Mouse (Mus musculus): ENCODE measurements around the gene Adam10. TPM values are rescaled to one million over a fixed set of nuclear protein-coding genes. Genes with fewer than 3 reads are reported as not detected.
A peak's percentile ranks its signal among the peaks of the same experiment; 100 is the strongest.

The Adam10 gene
- polyA plus RNA-seq, 1 experiment: 11.5 TPM

DNA sequence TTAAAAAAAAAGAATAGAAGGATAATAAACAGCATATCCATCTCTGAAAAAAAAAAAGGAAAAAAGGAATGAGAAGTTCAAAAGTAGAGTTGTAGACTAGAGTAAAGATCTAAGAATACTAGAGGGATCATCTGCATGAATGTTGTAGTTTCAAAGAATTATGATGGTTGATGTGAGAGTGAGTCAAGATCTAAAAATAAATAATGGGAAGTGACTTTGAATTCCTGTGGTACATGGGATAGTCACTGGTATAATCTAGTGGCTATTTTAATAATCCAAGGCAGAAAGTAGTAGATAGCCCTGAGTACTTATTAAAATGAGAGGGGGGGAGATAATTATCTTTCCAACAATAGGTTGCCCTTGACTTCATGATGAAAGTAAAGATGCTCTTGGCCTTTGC, 52.3 kb downstream of the Adam10 start:
- Histone ChIP-seq H3K4me3 (replicated peaks) (no peak overlapping the region), H3K27me3 (ENCODE audit: control insufficient read depth) (no peaks in the 10 kb centered on the region), H3K36me3 (ENCODE audit: control insufficient read depth) (peaks cover 92% of the 10 kb centered on the region), H3K4me1 (ENCODE audit: control insufficient read depth) (peaks cover 44% of the 10 kb centered on the region), H3K9me3 (ENCODE audit: control insufficient read depth, low read length) (no peaks in the 10 kb centered on the region)
- TF ChIP-seq TAL1 (IDR thresholded peaks at IDR 0.05; ENCODE audit: low read length) (no peak), GATA1 (IDR thresholded peaks at IDR 0.05; ENCODE audit: low read length) (no peak)

DNA sequence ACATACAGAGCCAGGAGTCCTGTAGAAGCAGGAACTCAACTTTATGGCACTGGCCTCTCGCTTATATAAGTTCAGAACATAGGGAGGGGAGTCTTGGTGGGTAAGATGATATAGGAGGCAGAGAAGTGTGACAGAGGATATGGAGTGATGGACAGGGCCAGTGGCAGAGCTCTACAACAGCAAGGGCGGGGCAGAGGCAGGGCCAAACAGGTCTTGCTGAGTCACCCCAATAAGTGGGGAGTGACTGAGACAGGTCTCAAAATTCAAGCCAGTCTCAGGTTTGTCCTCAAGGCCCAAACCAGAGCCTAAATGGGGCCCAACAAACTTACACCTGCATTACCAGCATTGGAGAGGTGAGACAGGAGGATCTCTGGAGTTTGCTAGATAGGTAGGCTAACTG, 54.4 kb downstream of the Adam10 start:
- Histone ChIP-seq H3K27me3 (ENCODE audit: control insufficient read depth) (no peaks in the 10 kb centered on the region), H3K36me3 (ENCODE audit: control insufficient read depth) (peaks cover 92% of the 10 kb centered on the region), H3K9me3 (ENCODE audit: control insufficient read depth, low read length) (no peaks in the 10 kb centered on the region), H3K4me1 (ENCODE audit: control insufficient read depth) (peaks cover 49% of the 10 kb centered on the region), H3K4me3 (replicated peaks) (peak overlapping the region; percentile 45)
- TF ChIP-seq GATA1 (IDR thresholded peaks at IDR 0.05; ENCODE audit: low read length) (no peak), TAL1 (IDR thresholded peaks at IDR 0.05; ENCODE audit: low read length) (no peak)

DNA sequence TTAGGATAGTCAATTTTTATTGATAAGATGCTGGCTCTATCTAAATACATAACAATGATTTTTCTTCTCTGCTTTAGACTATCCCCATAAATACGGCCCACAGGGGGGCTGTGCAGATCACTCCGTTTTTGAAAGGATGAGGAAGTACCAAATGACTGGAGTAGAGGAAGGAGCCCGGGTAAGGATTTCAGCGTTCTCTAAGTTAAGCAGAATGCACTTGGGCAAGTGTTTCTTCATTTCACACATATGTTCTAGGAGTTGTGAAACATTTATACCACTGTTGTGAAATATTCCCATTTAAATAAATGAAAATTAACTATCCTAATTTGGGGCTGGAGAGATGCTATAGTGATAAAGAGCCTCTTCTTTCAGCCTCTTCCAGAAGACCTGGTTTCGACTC, 61.2 kb downstream of the Adam10 start:
- H3K27me3 ChIP-seq (ENCODE audit: control insufficient read depth): no peaks in the 10 kb centered on the region
- H3K9me3 ChIP-seq (ENCODE audit: control insufficient read depth, low read length): no peaks in the 10 kb centered on the region
- peaks cover 95% of the 10 kb centered on the region for H3K36me3 ChIP-seq (ENCODE audit: control insufficient read depth)
- H3K4me3 ChIP-seq (replicated peaks): no peak overlapping the region
- peaks cover 9% of the 10 kb centered on the region for H3K4me1 ChIP-seq (ENCODE audit: control insufficient read depth)
- TF ChIP-seq GATA1 (IDR thresholded peaks at IDR 0.05; ENCODE audit: low read length) (no peak), TAL1 (IDR thresholded peaks at IDR 0.05; ENCODE audit: low read length) (no peak)

DNA sequence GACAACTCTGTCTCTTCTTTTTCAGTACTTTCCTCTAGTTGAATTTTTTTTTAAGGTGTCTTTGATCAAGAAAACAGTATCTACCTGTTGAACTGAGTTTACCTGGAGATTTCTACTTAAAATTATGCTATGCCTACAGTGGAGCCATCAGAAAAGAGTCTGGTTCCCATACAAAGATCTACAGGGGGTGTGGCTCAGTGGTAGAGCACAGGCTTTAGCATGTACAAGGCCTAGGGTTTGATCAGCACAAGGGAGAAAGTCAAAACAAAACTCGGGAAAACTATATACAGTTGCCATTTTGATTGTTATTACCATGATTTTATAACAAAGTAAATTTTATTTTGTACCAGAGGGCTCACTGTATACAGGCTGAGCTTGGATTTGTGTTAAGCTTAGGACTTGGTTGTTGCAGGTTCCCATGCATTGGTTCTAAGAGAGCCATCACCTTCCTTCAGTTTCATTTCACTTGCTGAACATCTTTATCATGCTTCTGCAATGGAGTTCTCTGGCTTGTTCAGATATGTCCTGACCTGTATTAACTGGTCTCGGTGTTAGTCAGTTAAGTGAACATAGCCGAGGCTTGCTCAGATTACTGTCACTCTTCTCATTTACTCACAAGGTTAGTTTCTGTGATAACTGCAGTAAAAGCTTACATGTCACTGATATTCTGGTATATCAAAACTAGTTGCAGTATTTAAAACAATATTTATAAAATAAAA, 72.9 kb downstream of the Adam10 start:
- H3K4me1 ChIP-seq (ENCODE audit: control insufficient read depth): peaks cover 10% of the 10 kb centered on the region
- TF ChIP-seq TAL1 (IDR thresholded peaks at IDR 0.05; ENCODE audit: low read length) (no peak), GATA1 (IDR thresholded peaks at IDR 0.05; ENCODE audit: low read length) (no peak)

DNA sequence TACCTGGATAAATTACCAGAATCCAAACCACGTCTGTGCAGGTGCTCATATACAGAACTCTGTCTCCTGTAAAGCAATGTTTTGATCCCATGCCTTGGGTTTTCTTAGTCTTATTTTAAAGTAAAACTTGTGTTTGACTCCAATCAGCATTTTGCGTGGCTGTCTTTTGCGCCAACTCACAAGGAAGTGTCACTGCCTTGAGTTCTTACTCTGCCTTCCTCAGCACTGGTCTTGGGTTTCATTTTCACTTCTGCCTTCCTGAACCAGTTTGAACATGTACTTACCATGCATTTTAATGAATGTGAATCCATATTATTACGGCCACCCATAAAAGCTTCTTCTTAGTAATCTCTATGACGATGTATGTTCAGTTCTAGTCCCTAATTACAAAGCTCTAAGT, 82.2 kb downstream of the Adam10 start:
- no peak overlapping the region for H3K4me3 ChIP-seq (replicated peaks)
- H3K36me3 ChIP-seq (ENCODE audit: control insufficient read depth): peaks cover 100% of the 10 kb centered on the region
- H3K4me1 ChIP-seq (ENCODE audit: control insufficient read depth): peaks cover 7% of the 10 kb centered on the region
- H3K27me3 ChIP-seq (ENCODE audit: control insufficient read depth): no peaks in the 10 kb centered on the region
- TF ChIP-seq GATA1 (IDR thresholded peaks at IDR 0.05; ENCODE audit: low read length) (no peak), TAL1 (IDR thresholded peaks at IDR 0.05; ENCODE audit: low read length) (no peak)
- no peaks in the 10 kb centered on the region for H3K9me3 ChIP-seq (ENCODE audit: control insufficient read depth, low read length)

More for the DNA sequence above, 72.9 kb downstream of the Adam10 start:
- H3K9me3 ChIP-seq (ENCODE audit: control insufficient read depth, low read length): no peaks in the 10 kb centered on the region
- no peak overlapping the region for H3K4me3 ChIP-seq (replicated peaks)
- no peaks in the 10 kb centered on the region for H3K27me3 ChIP-seq (ENCODE audit: control insufficient read depth)
- H3K36me3 ChIP-seq (ENCODE audit: control insufficient read depth): peaks cover 98% of the 10 kb centered on the region

GRCm38 (mm10) chr9:70775517-70775916, 96.7 kb downstream of the Adam10 start:
- Histone ChIP-seq H3K27me3 (ENCODE audit: control insufficient read depth) (no peaks in the 10 kb centered on the region), H3K9me3 (ENCODE audit: control insufficient read depth, low read length) (no peaks in the 10 kb centered on the region), H3K36me3 (ENCODE audit: control insufficient read depth) (peaks cover 100% of the 10 kb centered on the region), H3K4me1 (ENCODE audit: control insufficient read depth) (peaks cover 29% of the 10 kb centered on the region), H3K4me3 (replicated peaks) (no peak overlapping the region)
- TF ChIP-seq GATA1 (IDR thresholded peaks at IDR 0.05; ENCODE audit: low read length) (no peak), TAL1 (IDR thresholded peaks at IDR 0.05; ENCODE audit: low read length) (no peak)

- no peaks in the 10 kb centered on the region for H3K9me3 ChIP-seq (ENCODE audit: control insufficient read depth, low read length)
- H3K27me3 ChIP-seq (ENCODE audit: control insufficient read depth): no peaks in the 10 kb centered on the region
- H3K4me3 ChIP-seq (replicated peaks): no peak overlapping the region
- no peak for TF ChIP-seq GATA1 (IDR thresholded peaks at IDR 0.05; ENCODE audit: low read length)
- peaks cover 6% of the 10 kb centered on the region for H3K4me1 ChIP-seq (ENCODE audit: control insufficient read depth)
- peaks cover 100% of the 10 kb centered on the region for H3K36me3 ChIP-seq (ENCODE audit: control insufficient read depth)
These were observed 103.4 kb downstream of the Adam10 start for GRCm38 (mm10) chr9:70782191-70782590.

GRCm38 (mm10) chr9:70788705-70789104, 109.9 kb downstream of the Adam10 start:
- Histone ChIP-seq H3K27me3 (ENCODE audit: control insufficient read depth) (no peaks in the 10 kb centered on the region), H3K4me3 (replicated peaks) (no peak overlapping the region), H3K36me3 (ENCODE audit: control insufficient read depth) (peaks cover 52% of the 10 kb centered on the region), H3K4me1 (ENCODE audit: control insufficient read depth) (peaks cover 5% of the 10 kb centered on the region), H3K9me3 (ENCODE audit: control insufficient read depth, low read length) (no peaks in the 10 kb centered on the region)
- TF ChIP-seq GATA1 (IDR thresholded peaks at IDR 0.05; ENCODE audit: low read length) (no peak), TAL1 (IDR thresholded peaks at IDR 0.05; ENCODE audit: low read length) (no peak)

DNA sequence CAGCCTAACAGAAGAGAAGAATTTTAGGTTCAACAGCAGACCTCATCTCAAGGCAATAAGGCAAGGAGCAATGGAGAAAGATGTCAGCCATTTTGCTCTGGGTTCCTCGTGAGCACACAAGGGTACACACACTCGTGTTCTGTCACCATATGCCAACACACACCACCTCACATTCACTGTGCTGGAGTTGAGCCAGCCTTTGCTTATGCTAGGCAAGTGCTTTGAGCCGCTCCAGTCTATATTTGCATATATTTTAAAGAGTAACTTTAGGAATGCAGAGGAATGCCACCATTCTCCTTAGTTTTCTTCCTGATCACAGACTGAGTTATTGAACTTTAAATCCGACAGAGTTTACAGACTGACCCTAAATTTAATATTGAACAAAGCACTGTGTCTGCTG, 111.8 kb downstream of the Adam10 start:
- H3K36me3 ChIP-seq (ENCODE audit: control insufficient read depth): peaks cover 33% of the 10 kb centered on the region
- H3K4me1 ChIP-seq (ENCODE audit: control insufficient read depth): peaks cover 15% of the 10 kb centered on the region
- H3K4me3 ChIP-seq (replicated peaks): no peak overlapping the region
- TF ChIP-seq GATA1 (IDR thresholded peaks at IDR 0.05; ENCODE audit: low read length) (no peak), TAL1 (IDR thresholded peaks at IDR 0.05; ENCODE audit: low read length) (no peak)
- no peaks in the 10 kb centered on the region for H3K27me3 ChIP-seq (ENCODE audit: control insufficient read depth)
- H3K9me3 ChIP-seq (ENCODE audit: control insufficient read depth, low read length): no peaks in the 10 kb centered on the region
